Mouse (Mus musculus): ENCODE measurements around the gene Diras2. TPM values are rescaled to one million over a fixed set of nuclear protein-coding genes. Genes with fewer than 3 reads are reported as not detected.
"Not testable (repeated sequence)": the region's sequence is repeated elsewhere in the genome, so short reads cannot be mapped to it uniquely, and the experiment has no call there.

Gene Diras2
- polyA plus RNA-seq, 1 experiment from 2014 or later = 0.99 TPM

GRCm38 (mm10) chr13:52517021-52517420 lies 14.1 kb downstream of the Diras2 start:
- Histone ChIP-seq H3K4me1 (ENCODE audit: control insufficient read depth, insufficient read depth, low read length) (peaks cover 5% of the 10 kb centered on the region; the same call in 1 of the 2 replicates), H3K27me3 (ENCODE audit: control insufficient read depth, insufficient read depth, low read length) (no peaks in the 10 kb centered on the region), H3K9ac (ENCODE audit: low read depth, low read length) (no peak overlapping the region), H3K9me3 (replicated peaks; ENCODE audit: control insufficient read depth, low read length) (no peaks in the 10 kb centered on the region), H3K36me3 (ENCODE audit: control insufficient read depth, insufficient read depth, low read length) (no peaks in the 10 kb centered on the region), H3K4me3 (ENCODE audit: low read depth, low read length) (no peak overlapping the region), H3K4me2 (no peak overlapping the region), H3K27ac (ENCODE audit: low read depth, low read length) (no peak overlapping the region)
- ATAC-seq (replicated peaks; ENCODE audit: insufficient number of reproducible peaks, low FRiP score, low TSS enrichment) = no peak
- 78% methylated on average over 5 of the region's 5 CpGs for WGBS (ENCODE audit: insufficient replicate concordance)

DNA sequence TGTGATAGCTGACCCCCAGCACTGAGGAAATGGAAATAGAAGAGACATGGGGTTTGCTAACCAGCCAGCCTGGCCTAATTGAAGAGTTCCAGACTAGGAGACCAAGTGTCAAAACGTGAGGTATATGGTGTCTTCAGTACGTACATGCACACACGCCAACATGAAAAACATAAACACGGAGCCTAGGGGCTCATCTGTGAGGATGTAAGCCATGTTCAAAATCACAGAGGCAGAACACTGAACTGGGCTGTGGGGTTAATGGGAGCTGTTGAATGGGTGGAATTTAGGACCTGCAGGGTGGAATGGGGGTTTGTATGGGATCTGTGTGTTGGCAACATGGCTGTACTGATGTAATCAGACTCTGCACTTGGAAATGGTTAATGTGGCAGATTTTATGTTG lies 14.5 kb downstream of the Diras2 start:
- WGBS (ENCODE audit: insufficient replicate concordance) = 78% methylated on average over 4 of the region's 4 CpGs
- H3K36me3 ChIP-seq (ENCODE audit: control insufficient read depth, insufficient read depth, low read length) = no peaks in the 10 kb centered on the region
- H3K9me3 ChIP-seq (replicated peaks; ENCODE audit: control insufficient read depth, low read length) = no peaks in the 10 kb centered on the region
- no peak overlapping the region for H3K27ac ChIP-seq (ENCODE audit: low read depth, low read length)
- no peak overlapping the region for H3K9ac ChIP-seq (ENCODE audit: low read depth, low read length)
- no peak overlapping the region for H3K4me3 ChIP-seq (ENCODE audit: low read depth, low read length)
- ATAC-seq (replicated peaks; ENCODE audit: insufficient number of reproducible peaks, low FRiP score, low TSS enrichment) = no peak
- no peaks in the 10 kb centered on the region for H3K27me3 ChIP-seq (ENCODE audit: control insufficient read depth, insufficient read depth, low read length)
- no peak overlapping the region for H3K4me2 ChIP-seq
- peaks cover 9% of the 10 kb centered on the region; the same call in 1 of the 2 replicates for H3K4me1 ChIP-seq (ENCODE audit: control insufficient read depth, insufficient read depth, low read length)

DNA sequence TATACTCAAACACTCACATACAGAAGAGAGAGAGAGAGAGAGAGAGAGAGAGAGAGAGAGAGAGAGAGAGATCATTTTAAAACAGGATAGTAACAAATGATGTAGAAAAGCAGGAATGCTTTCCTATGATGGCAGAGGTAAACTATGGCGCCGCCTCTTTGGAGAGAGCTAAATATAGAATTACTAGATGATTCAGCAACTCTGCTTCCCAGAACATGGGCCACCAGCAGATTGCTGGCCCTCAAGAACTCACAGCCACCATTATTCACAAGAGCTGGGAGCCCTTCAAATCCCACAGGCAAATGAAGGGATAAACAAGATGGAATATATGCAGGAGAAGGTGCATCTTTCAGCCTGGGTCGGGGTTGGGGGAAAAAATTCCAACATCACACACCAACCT lies 15.0 kb downstream of the Diras2 start:
- Histone ChIP-seq H3K36me3 (ENCODE audit: control insufficient read depth, insufficient read depth, low read length) (no peaks in the 10 kb centered on the region), H3K4me3 (ENCODE audit: low read depth, low read length) (no peak overlapping the region), H3K9ac (ENCODE audit: low read depth, low read length) (no peak overlapping the region), H3K27ac (ENCODE audit: low read depth, low read length) (no peak overlapping the region), H3K27me3 (ENCODE audit: control insufficient read depth, insufficient read depth, low read length) (no peaks in the 10 kb centered on the region), H3K4me2 (no peak overlapping the region), H3K4me1 (ENCODE audit: control insufficient read depth, insufficient read depth, low read length) (peaks cover 9% of the 10 kb centered on the region; the same call in 1 of the 2 replicates), H3K9me3 (replicated peaks; ENCODE audit: control insufficient read depth, low read length) (no peaks in the 10 kb centered on the region)
- WGBS (ENCODE audit: insufficient replicate concordance) = 68% methylated on average over 3 of the region's 3 CpGs
- ATAC-seq (replicated peaks; ENCODE audit: insufficient number of reproducible peaks, low FRiP score, low TSS enrichment) = no peak

DNA sequence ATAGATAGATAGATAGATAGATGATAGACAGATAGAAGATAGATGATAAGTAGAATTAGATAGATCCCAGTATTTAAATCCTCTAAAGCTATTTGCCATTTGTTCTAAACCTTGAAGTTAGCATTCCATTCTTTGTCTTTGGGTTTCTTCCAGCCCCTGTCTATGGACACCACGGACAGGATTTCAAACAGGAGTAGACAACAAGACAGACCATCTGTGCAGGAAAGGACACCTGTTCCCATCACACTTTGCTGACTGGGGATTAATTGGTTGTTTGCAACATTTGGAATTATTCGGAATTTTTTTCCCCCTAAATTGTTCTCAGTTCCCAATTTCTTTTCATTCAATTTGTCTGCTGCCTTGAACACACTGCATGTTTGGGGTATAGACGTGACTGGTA lies 17.5 kb downstream of the Diras2 start:
- Histone ChIP-seq H3K36me3 (ENCODE audit: control insufficient read depth, insufficient read depth, low read length) (no peaks in the 10 kb centered on the region), H3K4me2 (no peak overlapping the region), H3K9me3 (replicated peaks; ENCODE audit: control insufficient read depth, low read length) (no peaks in the 10 kb centered on the region), H3K27me3 (ENCODE audit: control insufficient read depth, insufficient read depth, low read length) (no peaks in the 10 kb centered on the region), H3K9ac (ENCODE audit: low read depth, low read length) (no peak overlapping the region), H3K4me1 (ENCODE audit: control insufficient read depth, insufficient read depth, low read length) (peaks cover 9% of the 10 kb centered on the region; the same call in 1 of the 2 replicates), H3K4me3 (ENCODE audit: low read depth, low read length) (no peak overlapping the region), H3K27ac (ENCODE audit: low read depth, low read length) (no peak overlapping the region)
- no peak for ATAC-seq (replicated peaks; ENCODE audit: insufficient number of reproducible peaks, low FRiP score, low TSS enrichment)
- 76% methylated on average over 3 of the region's 3 CpGs for WGBS (ENCODE audit: insufficient replicate concordance)

GRCm38 (mm10) chr13:52512356-52512755 lies 18.7 kb downstream of the Diras2 start:
- ATAC-seq (replicated peaks; ENCODE audit: insufficient number of reproducible peaks, low FRiP score, low TSS enrichment) = no peak
- H3K36me3 ChIP-seq (ENCODE audit: control insufficient read depth, insufficient read depth, low read length) = no peaks in the 10 kb centered on the region
- no peak overlapping the region for H3K27ac ChIP-seq (ENCODE audit: low read depth, low read length)
- 35% methylated on average over 5 of the region's 5 CpGs for WGBS (ENCODE audit: insufficient replicate concordance)
- no peaks in the 10 kb centered on the region for H3K9me3 ChIP-seq (replicated peaks; ENCODE audit: control insufficient read depth, low read length)
- no peak overlapping the region for H3K4me3 ChIP-seq (ENCODE audit: low read depth, low read length)
- H3K4me2 ChIP-seq = no peak overlapping the region
- H3K9ac ChIP-seq (ENCODE audit: low read depth, low read length) = no peak overlapping the region
- no peaks in the 10 kb centered on the region for H3K27me3 ChIP-seq (ENCODE audit: control insufficient read depth, insufficient read depth, low read length)
- H3K4me1 ChIP-seq (ENCODE audit: control insufficient read depth, insufficient read depth, low read length) = peaks cover 9% of the 10 kb centered on the region; the same call in 1 of the 2 replicates

GRCm38 (mm10) chr13:52510172-52510880 lies 20.8 kb downstream of the Diras2 start:
- Histone ChIP-seq H3K9ac (ENCODE audit: low read depth, low read length) (no peak overlapping the region), H3K9me3 (replicated peaks; ENCODE audit: control insufficient read depth, low read length) (no peaks in the 10 kb centered on the region), H3K4me3 (ENCODE audit: low read depth, low read length) (no peak overlapping the region), H3K27ac (ENCODE audit: low read depth, low read length) (no peak overlapping the region), H3K4me2 (no peak overlapping the region), H3K27me3 (ENCODE audit: control insufficient read depth, insufficient read depth, low read length) (no peaks in the 10 kb centered on the region), H3K36me3 (ENCODE audit: control insufficient read depth, insufficient read depth, low read length) (no peaks in the 10 kb centered on the region), H3K4me1 (ENCODE audit: control insufficient read depth, insufficient read depth, low read length) (peaks cover 9% of the 10 kb centered on the region; the same call in 1 of the 2 replicates)
- 65% methylated on average over 4 of the region's 4 CpGs for WGBS (ENCODE audit: insufficient replicate concordance)
- ATAC-seq (replicated peaks; ENCODE audit: insufficient number of reproducible peaks, low FRiP score, low TSS enrichment) = no peak

- Histone ChIP-seq H3K27me3 (ENCODE audit: control insufficient read depth, insufficient read depth, low read length) (no peaks in the 10 kb centered on the region), H3K4me3 (ENCODE audit: low read depth, low read length) (no peak overlapping the region), H3K9ac (ENCODE audit: low read depth, low read length) (no peak overlapping the region), H3K27ac (ENCODE audit: low read depth, low read length) (no peak overlapping the region), H3K36me3 (ENCODE audit: control insufficient read depth, insufficient read depth, low read length) (no peaks in the 10 kb centered on the region), H3K9me3 (replicated peaks; ENCODE audit: control insufficient read depth, low read length) (no peaks in the 10 kb centered on the region), H3K4me1 (ENCODE audit: control insufficient read depth, insufficient read depth, low read length) (peaks cover 9% of the 10 kb centered on the region; the same call in 1 of the 2 replicates), H3K4me2 (no peak overlapping the region)
- ATAC-seq (replicated peaks; ENCODE audit: insufficient number of reproducible peaks, low FRiP score, low TSS enrichment) = no peak
- WGBS (ENCODE audit: insufficient replicate concordance) = 86% methylated on average over 35 of the region's 35 CpGs
Measured at GRCm38 (mm10) chr13:52507460-52508293, 23.4 kb downstream of the Diras2 start.

GRCm38 (mm10) chr13:52506822-52507221 lies 24.3 kb downstream of the Diras2 start:
- WGBS (ENCODE audit: insufficient replicate concordance) = 88% methylated on average over 3 of the region's 3 CpGs
- not testable (repeated sequence) for H3K27ac ChIP-seq (ENCODE audit: low read depth, low read length); H3K4me3 ChIP-seq (ENCODE audit: low read depth, low read length); H3K27me3 ChIP-seq (ENCODE audit: control insufficient read depth, insufficient read depth, low read length); H3K4me2 ChIP-seq; ATAC-seq (replicated peaks; ENCODE audit: insufficient number of reproducible peaks, low FRiP score, low TSS enrichment); H3K9me3 ChIP-seq (replicated peaks; ENCODE audit: control insufficient read depth, low read length); H3K9ac ChIP-seq (ENCODE audit: low read depth, low read length); H3K4me1 ChIP-seq (ENCODE audit: control insufficient read depth, insufficient read depth, low read length); H3K36me3 ChIP-seq (ENCODE audit: control insufficient read depth, insufficient read depth, low read length)
